Mouse (Mus musculus) ES-Bruce4 (cell line): ENCODE measurements around the gene Gm572.

Experiments
- EP300 ChIP-seq: IDR thresholded peaks from 2 replicates; pipeline ENCODE4 v1.6.1; 2011; ENCODE audit warnings: low read depth, low read length; ENCODE audit not compliant: insufficient read depth
- POLR2A ChIP-seq: IDR thresholded peaks from one replicate; pipeline ENCODE4 v1.8.1; 2011; ENCODE audit warnings: low read length; ENCODE audit not compliant: insufficient read depth

DNA sequence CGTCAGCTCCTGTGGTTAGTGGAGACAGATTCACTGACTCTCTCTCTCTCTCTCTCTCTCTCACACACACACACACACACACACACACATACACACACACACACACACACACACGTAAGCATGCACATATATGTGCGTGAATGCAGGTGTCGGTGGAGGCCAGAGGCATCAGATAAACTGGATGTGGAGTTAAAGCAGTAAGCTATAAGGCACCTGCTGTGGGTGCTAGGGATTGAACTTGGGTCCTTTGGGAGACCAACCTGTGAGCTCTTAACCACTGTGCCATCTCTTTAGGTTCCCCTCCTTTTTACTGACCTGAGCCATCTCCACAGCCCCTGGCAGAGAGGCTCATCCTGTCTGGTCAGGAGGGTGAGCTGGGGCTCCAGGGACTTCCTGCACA is 39.8 kb downstream of the Gm572 start:
- TF ChIP-seq EP300 (no peak), POLR2A (no peak)
